Mouse (Mus musculus): Measurements from ENCODE around the gene Cfap97.

- TF ChIP-seq POLR2A (IDR thresholded peaks at IDR 0.05; ENCODE audit: low read depth, low read length) (no peak), USF1 (IDR thresholded peaks at IDR 0.05; ENCODE audit: low read depth, low read length) (no peak), CTCF (conservative IDR thresholded peaks at IDR 0.05 in 1 of 2, IDR thresholded peaks at IDR 0.05 in 1 of 2; ENCODE audit: low read depth in 2 of 2, low read length in 2 of 2) (peak; percentile 34 to 51; a peak in 3 of 4 replicates), MXI1 (IDR thresholded peaks at IDR 0.05; ENCODE audit: low read depth, low read length) (no peak), NRF1 (IDR thresholded peaks at IDR 0.05; ENCODE audit: low read depth, low read length) (no peak), NELFE (IDR thresholded peaks at IDR 0.05; ENCODE audit: low read depth, low read length) (no peak)
Observed at GRCm38 (mm10) chr8:46202350-46202749, 50.8 kb downstream of the Cfap97 start.
